Mouse (Mus musculus): ENCODE measurements around the gene Phlda3. TPM values are rescaled to one million over a fixed set of nuclear protein-coding genes. Genes with fewer than 3 reads are reported as not detected.

Gene Phlda3
- polyA plus RNA-seq, 1 experiment from 2014 or later: 62.8 TPM

DNA sequence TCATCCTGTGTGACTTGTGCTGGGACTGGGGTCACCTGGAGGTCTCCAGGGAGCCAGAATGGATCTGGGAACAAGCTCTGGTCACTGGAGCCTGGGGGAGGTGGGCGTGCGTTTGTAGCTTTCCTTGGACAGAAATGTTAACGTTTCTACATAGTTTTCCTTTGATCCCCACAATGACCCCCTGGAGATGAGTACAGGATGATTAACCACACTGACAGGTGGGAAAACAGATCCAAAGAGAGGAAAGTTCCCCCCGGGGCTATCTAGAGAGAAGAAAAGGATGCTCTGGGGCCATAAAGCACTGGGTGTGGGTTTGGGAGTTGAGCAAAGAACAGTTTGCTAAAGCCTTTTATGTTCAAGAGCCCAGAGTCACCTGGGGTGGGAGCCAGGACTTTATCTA, 14.7 kb downstream of the Phlda3 start:
- H3K4me1 ChIP-seq: peaks cover 26% of the 10 kb centered on the region
- H3K4me2 ChIP-seq (replicated peaks): no peak overlapping the region
- H3K9me3 ChIP-seq: no peaks in the 10 kb centered on the region
- H3K9ac ChIP-seq: peak overlapping the region; percentile 26; the same call in 1 of the 2 replicates
- no peaks in the 10 kb centered on the region for H3K27me3 ChIP-seq
- no peak overlapping the region for H3K4me3 ChIP-seq
- ATAC-seq (ENCODE audit: low FRiP score, low read depth): no peak
- H3K27ac ChIP-seq: no peak overlapping the region
- WGBS: 36% methylated on average over 4 of the region's 4 CpGs
- H3K36me3 ChIP-seq: no peaks in the 10 kb centered on the region

DNA sequence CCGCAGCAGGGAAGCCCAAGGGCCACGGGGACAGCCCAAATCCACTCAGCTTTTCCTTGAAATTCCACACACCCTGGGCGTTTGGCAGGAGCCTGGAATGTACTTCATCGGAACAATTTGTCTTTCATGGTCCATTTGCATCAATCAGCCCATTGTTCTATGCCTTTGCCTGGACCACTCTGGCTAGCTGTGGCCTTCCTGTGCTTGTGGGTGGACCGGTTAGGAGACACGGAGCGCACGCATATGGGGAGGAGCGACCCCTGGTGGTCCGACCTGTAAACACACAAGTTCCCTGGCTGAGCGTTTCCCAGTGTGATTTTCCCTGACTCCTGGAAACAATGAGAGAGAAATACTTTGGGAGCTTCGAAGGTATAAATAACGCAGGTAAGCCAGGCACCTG, 15.3 kb downstream of the Phlda3 start:
- Histone ChIP-seq H3K4me3 (no peak overlapping the region), H3K9ac (no peak overlapping the region), H3K4me2 (replicated peaks) (no peak overlapping the region), H3K27ac (no peak overlapping the region), H3K4me1 (peaks cover 26% of the 10 kb centered on the region), H3K36me3 (no peaks in the 10 kb centered on the region), H3K9me3 (no peaks in the 10 kb centered on the region), H3K27me3 (no peaks in the 10 kb centered on the region)
- 13% methylated on average over 13 of the region's 13 CpGs for WGBS
- ATAC-seq (ENCODE audit: low FRiP score, low read depth): peak; percentile 45; the same call in 1 of the 2 replicates

DNA sequence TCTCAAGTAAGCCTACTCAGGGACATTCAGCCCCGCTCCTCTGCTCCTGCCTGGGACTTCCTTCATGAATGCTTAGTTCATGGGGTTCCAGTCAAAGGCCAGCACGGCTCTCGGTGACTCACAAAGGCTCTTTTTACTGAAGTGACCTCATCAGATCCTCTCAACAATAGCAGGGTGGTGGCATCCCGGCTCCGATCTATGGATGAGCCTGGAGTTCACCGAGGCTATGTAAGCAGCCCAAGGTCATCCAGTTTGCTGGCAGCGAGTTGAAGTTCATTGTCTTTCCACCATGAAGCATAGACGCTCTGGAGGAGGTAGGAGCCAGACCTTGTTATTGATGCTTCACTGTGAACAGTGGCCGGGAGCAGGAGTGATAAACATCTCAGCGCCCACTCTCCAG, 16.9 kb downstream of the Phlda3 start:
- ATAC-seq (ENCODE audit: low FRiP score, low read depth): no peak
- peaks cover 26% of the 10 kb centered on the region for H3K4me1 ChIP-seq
- H3K4me3 ChIP-seq: no peak overlapping the region
- H3K27ac ChIP-seq: no peak overlapping the region
- no peak overlapping the region for H3K4me2 ChIP-seq (replicated peaks)
- H3K9ac ChIP-seq: no peak overlapping the region
- H3K9me3 ChIP-seq: no peaks in the 10 kb centered on the region
- no peaks in the 10 kb centered on the region for H3K27me3 ChIP-seq
- 77% methylated on average over 10 of the region's 10 CpGs for WGBS
- no peaks in the 10 kb centered on the region for H3K36me3 ChIP-seq

DNA sequence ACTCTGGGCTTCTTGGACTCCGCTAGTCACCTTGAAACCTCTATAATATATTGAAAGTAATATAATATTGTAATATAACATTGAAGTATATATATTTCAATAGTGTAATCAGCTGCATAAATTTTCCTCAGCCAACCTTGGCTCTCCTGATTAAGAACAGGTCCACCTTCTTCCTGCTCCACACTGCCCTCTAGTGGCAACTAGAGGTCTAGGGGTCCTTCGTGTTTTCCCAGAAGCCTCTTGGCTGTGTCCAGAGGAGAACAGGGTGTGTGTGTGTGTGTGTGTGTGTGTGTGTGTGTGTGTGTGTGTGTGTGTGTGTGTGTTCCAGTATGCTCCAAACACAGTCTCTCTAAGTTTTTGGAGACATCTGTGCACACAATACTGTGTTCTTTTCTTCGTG, 21.9 kb downstream of the Phlda3 start:
- Histone ChIP-seq H3K4me3 (no peak overlapping the region), H3K27ac (no peak overlapping the region), H3K4me1 (peaks cover 4% of the 10 kb centered on the region; the same call in 1 of the 2 replicates), H3K36me3 (no peaks in the 10 kb centered on the region), H3K4me2 (replicated peaks) (no peak overlapping the region), H3K9ac (no peak overlapping the region), H3K27me3 (0 out of 2 replicates have a peak, but pooled peaks cover 4% of the 10 kb centered on the region), H3K9me3 (no peaks in the 10 kb centered on the region)
- 49% methylated on average over 3 of the region's 3 CpGs for WGBS
- no peak for ATAC-seq (ENCODE audit: low FRiP score, low read depth)

- Histone ChIP-seq H3K27me3 (peaks cover 10% of the 10 kb centered on the region; the same call in 1 of the 2 replicates), H3K9me3 (no peaks in the 10 kb centered on the region), H3K36me3 (no peaks in the 10 kb centered on the region), H3K4me3 (no peak overlapping the region), H3K4me2 (replicated peaks) (0 out of 2 replicates have a peak overlapping the region, but pooled peaks have one; percentile 15), H3K27ac (no peak overlapping the region), H3K9ac (no peak overlapping the region), H3K4me1 (peaks cover 9% of the 10 kb centered on the region)
- 30% methylated on average over 10 of the region's 10 CpGs for WGBS
- ATAC-seq (ENCODE audit: low FRiP score, low read depth): no peak
Measured at GRCm38 (mm10) chr1:135788708-135789107, 22.8 kb downstream of the Phlda3 start.

GRCm38 (mm10) chr1:135789815-135790214, 23.9 kb downstream of the Phlda3 start:
- Histone ChIP-seq H3K36me3 (no peaks in the 10 kb centered on the region), H3K4me3 (no peak overlapping the region), H3K27ac (no peak overlapping the region), H3K9me3 (no peaks in the 10 kb centered on the region), H3K27me3 (peaks cover 20% of the 10 kb centered on the region), H3K9ac (no peak overlapping the region), H3K4me1 (peaks cover 20% of the 10 kb centered on the region), H3K4me2 (replicated peaks) (no peak overlapping the region)
- no peak for ATAC-seq (ENCODE audit: low FRiP score, low read depth)
- 17% methylated on average over 5 of the region's 5 CpGs for WGBS

DNA sequence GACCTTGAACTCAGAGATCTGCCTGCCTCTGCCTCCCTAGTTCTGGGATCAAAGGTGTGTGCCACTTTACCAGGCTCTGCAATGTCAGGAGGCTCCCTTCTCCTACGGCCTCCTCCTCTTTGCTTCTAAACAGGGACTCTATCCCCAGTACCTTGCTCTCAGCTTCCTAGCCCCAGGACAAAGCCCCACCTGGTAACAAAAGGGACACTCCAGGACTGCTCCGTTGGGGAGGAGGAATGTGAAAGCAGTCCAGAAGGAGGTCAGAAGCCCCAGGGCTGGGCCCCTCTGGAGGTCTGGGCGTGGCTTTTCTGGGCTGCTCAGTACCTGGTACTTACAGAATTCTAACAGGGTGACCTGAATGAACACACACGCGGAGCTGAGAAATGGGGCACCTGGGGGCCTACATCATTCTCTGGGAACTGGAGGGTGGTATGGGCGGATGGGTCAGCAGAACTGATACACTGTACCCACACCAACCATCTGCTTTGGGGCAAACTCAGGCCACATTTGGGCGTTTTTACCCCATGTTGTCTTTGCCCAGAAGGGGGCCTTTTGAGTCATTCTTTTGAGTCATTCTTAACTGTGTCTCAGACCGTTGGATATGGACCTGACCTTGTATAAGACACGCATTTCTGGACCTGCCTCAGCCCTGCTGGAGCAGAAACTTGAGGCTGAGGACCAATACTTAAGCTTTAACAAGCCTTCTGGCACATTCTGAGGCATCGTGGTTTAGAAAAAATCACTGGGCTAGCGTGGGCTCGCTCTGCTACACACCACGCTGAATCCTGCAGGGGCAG, 26.4 kb downstream of the Phlda3 start:
- 62% methylated on average over 13 of the region's 13 CpGs for WGBS

DNA sequence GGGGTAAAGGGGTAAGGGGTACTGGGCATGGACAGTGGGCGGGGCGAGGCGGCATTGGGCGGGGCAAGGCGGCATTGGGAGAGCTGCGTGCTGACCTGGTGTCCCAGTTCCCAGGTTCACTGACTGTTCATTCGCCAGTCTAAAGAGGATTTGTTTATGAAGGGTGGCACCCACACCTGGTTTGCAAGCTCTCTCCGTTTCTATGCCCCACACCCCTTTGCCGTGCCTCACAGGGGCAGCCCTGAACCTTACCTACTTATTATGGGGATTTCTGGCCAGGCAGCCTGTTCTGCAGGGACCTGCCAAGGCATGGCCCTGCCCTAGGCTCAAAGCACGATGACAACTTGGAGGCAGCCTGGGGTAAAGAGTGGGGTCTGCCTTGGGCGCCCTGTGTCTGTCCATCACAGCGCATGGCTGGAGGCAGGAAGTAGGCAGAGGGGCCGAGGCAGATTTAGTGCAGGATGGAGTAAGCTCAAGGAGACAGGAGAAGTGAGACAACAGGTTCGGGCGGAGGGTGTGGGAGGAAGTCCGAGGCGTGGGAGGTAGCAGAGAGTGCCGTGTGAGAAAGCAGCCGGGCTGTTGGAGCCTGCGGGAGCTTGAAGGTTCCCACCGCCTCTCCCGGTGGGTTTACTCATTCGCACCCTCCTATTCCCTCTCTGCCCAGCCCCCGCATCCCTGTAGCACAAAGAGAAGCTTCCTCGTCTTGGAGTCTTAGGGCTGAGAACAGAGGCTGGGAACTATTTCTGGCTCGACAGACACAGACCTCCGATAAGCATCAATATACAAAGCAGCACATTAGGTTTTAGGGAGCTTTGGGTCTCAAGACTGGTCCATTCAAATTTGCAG, 27.7 kb downstream of the Phlda3 start:
- Histone ChIP-seq H3K4me2 (replicated peaks) (peak overlapping the region; percentile 61), H3K4me1 (peaks cover 21% of the 10 kb centered on the region), H3K27me3 (peaks cover 27% of the 10 kb centered on the region), H3K9me3 (no peaks in the 10 kb centered on the region), H3K9ac (peak overlapping the region; percentile 48), H3K27ac (no peak overlapping the region), H3K36me3 (no peaks in the 10 kb centered on the region), H3K4me3 (peak overlapping the region; percentile 29)
- peak; percentile 30; the same call in 1 of the 2 replicates for ATAC-seq (ENCODE audit: low FRiP score, low read depth)
- 12% methylated on average over 27 of the region's 27 CpGs for WGBS

More for the DNA sequence above, 26.4 kb downstream of the Phlda3 start:
- Histone ChIP-seq H3K4me2 (replicated peaks) (no peak overlapping the region), H3K27ac (no peak overlapping the region), H3K4me1 (peaks cover 22% of the 10 kb centered on the region), H3K9ac (no peak overlapping the region), H3K4me3 (no peak overlapping the region), H3K9me3 (no peaks in the 10 kb centered on the region), H3K36me3 (no peaks in the 10 kb centered on the region), H3K27me3 (peaks cover 27% of the 10 kb centered on the region)
- ATAC-seq (ENCODE audit: low FRiP score, low read depth): no peak

GRCm38 (mm10) chr1:135794216-135795134, 28.6 kb downstream of the Phlda3 start:
- H3K36me3 ChIP-seq: no peaks in the 10 kb centered on the region
- H3K27ac ChIP-seq: no peak overlapping the region
- H3K4me2 ChIP-seq (replicated peaks): peak overlapping the region; percentile 61
- ATAC-seq (ENCODE audit: low FRiP score, low read depth): peak; percentile 58
- 34% methylated on average over 20 of the region's 20 CpGs for WGBS
- no peaks in the 10 kb centered on the region for H3K9me3 ChIP-seq
- H3K9ac ChIP-seq: no peak overlapping the region
- H3K4me1 ChIP-seq: peaks cover 26% of the 10 kb centered on the region
- H3K27me3 ChIP-seq: peaks cover 27% of the 10 kb centered on the region
- H3K4me3 ChIP-seq: peak overlapping the region; percentile 29

DNA sequence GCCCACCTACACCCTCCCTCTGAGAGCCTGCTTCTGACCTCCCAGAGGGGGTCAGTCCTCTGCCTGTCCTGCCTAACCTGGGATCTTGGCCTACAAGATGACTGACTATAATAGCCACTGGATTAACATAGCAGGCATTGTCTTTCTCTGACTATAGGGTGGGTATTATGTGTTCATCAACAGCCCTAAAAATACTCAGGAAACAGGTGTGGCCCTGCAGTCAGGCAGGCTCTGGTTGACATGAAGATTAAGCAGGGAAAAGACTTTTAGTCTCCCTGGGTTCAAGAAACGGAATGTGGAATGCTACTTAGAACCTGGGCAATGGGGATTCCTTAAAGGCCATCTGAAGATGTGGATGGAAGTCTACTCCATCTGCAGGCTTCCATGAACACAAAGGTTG, 32.6 kb downstream of the Phlda3 start:
- Histone ChIP-seq H3K27me3 (peaks cover 19% of the 10 kb centered on the region), H3K9me3 (no peaks in the 10 kb centered on the region), H3K9ac (no peak overlapping the region), H3K27ac (no peak overlapping the region), H3K4me2 (replicated peaks) (no peak overlapping the region), H3K4me3 (no peak overlapping the region), H3K36me3 (no peaks in the 10 kb centered on the region), H3K4me1 (peaks cover 39% of the 10 kb centered on the region)
- no peak for ATAC-seq (ENCODE audit: low FRiP score, low read depth)
- WGBS: 54% methylated on average over 1 of the region's 1 CpGs

DNA sequence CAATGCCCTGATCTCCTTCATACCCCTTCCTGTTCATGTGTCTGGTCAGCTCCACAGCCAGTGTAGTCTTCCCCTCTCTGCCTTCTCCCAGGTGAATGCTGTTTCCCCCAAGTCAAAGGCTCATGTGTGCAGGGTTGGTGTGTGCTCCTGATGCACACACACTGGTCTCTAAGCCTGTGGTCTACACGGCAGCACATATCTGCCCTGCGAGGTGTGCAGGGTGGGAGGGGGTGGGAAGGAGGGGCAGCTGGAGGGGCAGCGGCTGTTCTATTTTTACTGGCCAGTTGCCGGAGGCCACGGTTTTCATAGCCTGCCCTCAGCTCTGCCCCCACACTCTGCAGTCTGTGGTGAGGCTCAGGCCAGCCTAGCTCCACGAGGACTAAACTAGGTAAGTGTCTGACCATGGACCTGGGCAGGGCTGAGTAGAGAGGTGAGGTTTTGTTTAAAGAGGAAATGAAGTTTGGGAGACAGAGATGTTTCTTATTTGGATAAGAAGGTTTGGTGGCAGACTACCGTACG, 33.2 kb downstream of the Phlda3 start:
- Histone ChIP-seq H3K27me3 (peaks cover 13% of the 10 kb centered on the region), H3K4me1 (peaks cover 32% of the 10 kb centered on the region), H3K4me3 (peak overlapping the region; percentile 19; the same call in 1 of the 2 replicates), H3K27ac (no peak overlapping the region), H3K4me2 (replicated peaks) (no peak overlapping the region), H3K36me3 (no peaks in the 10 kb centered on the region), H3K9ac (no peak overlapping the region), H3K9me3 (no peaks in the 10 kb centered on the region)
- ATAC-seq (ENCODE audit: low FRiP score, low read depth): no peak
- 32% methylated on average over 8 of the region's 8 CpGs for WGBS
